Mouse (Mus musculus): Measurements from ENCODE around the gene Gm4567. TPM values are rescaled to one million over a fixed set of nuclear protein-coding genes. Genes with fewer than 3 reads are reported as not detected.
"Not testable (repeated sequence)": the region's sequence is repeated elsewhere in the genome, so short reads cannot be mapped to it uniquely, and the experiment has no call there.

The Gm4567 gene
- polyA plus RNA-seq (2014; fragmentation: Nextera tagmentation; extraction: Ambion mirVana) = not detected in 2 replicates

DNA sequence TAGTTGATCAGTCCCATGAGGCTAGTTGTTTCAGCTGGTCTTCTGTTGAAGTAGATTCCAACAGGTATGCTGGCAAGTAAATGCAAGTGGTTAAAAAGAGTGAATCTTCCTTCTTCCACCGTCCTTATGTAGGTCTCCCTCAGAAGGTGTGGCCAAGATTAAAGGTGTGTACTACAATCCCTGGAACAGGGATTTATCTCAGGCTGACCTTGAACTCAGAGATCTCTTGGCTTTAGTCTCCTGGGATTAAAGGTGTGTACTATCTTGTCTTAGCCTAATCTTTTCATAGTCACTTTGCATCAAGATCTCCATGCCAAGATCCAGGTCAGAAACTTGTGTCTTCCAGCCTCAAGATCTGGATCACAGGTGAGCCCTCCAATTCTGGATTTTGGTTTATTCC, at the start of gene Gm4567:
TSS of gene Gm4567 (minus strand) at position 101 of the 400 bp plus-strand sequence.
- not testable (repeated sequence) for DNase-seq (ENCODE audit: low spot score, missing footprints); H3K36me3 ChIP-seq (ENCODE audit: control insufficient read depth, insufficient read depth, low read length); H3K4me1 ChIP-seq (ENCODE audit: control insufficient read depth, insufficient read depth, low read length); ATAC-seq (ENCODE audit: low FRiP score); H3K4me2 ChIP-seq; H3K9me3 ChIP-seq (ENCODE audit: control insufficient read depth, low read length); H3K9ac ChIP-seq (ENCODE audit: low read length); H3K27ac ChIP-seq (ENCODE audit: low read depth, low read length); H3K4me3 ChIP-seq (ENCODE audit: low read depth, low read length); H3K27me3 ChIP-seq (ENCODE audit: control insufficient read depth, insufficient read depth, low read length)
- WGBS = no CpG with 5 or more reads among the region's 1 CpGs

DNA sequence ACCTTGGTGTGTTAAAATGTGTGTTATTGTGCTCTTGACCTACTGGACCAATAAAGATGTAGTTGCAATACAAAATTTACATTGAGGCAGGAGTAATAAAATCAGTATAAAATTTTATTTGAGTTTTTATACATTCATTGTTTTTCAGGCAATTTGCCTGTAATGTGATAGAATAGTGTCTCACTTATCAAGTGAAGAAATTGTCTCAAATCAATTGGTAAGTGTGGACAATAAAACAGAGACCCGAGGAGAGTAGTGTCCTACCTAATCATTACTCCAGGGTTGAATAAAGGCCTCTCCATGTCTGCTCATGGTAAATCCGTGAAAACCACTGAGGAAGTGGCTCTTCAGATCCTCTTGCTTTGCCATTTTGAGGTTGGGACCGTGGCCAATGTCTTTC, 41.9 kb upstream of the Gm4567 start, which contains the start of gene Vmn1r157:
TSS of gene Vmn1r157 (plus strand) at position 301 of the 400 bp plus-strand sequence.
- not testable (repeated sequence) for DNase-seq (ENCODE audit: low spot score, missing footprints); ATAC-seq (ENCODE audit: low FRiP score); H3K9ac ChIP-seq (ENCODE audit: low read length); H3K4me2 ChIP-seq; H3K9me3 ChIP-seq (ENCODE audit: control insufficient read depth, low read length); H3K27ac ChIP-seq (ENCODE audit: low read depth, low read length); H3K4me1 ChIP-seq (ENCODE audit: control insufficient read depth, insufficient read depth, low read length); H3K4me3 ChIP-seq (ENCODE audit: low read depth, low read length); H3K36me3 ChIP-seq (ENCODE audit: control insufficient read depth, insufficient read depth, low read length); H3K27me3 ChIP-seq (ENCODE audit: control insufficient read depth, insufficient read depth, low read length)
- 48% methylated on average over 2 of the region's 3 CpGs for WGBS

DNA sequence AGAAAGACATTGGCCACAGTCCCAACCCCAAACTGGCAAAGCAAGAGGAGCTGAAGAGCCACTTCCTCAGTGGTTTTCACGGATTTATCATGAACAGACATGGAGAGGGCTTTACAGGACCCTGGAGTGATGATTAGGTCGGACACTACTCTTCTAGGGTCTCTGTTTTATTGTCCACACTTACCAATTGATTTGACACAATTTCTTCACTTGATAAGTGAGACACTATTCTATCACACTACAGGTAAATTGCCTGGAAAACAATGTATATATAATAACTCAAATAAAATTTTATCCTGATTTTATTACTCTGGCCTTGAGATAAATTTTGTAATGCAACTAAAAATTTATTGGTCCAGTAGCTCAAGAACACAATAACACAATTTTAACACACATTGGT, 27.3 kb downstream of the Gm4567 start, which contains the start of gene Gm8693:
TSS of gene Gm8693 (minus strand) at position 101 of the 400 bp plus-strand sequence.
- not testable (repeated sequence) for H3K4me2 ChIP-seq; H3K9ac ChIP-seq (ENCODE audit: low read length); ATAC-seq (ENCODE audit: low FRiP score); H3K4me3 ChIP-seq (ENCODE audit: low read depth, low read length); H3K36me3 ChIP-seq (ENCODE audit: control insufficient read depth, insufficient read depth, low read length); H3K27me3 ChIP-seq (ENCODE audit: control insufficient read depth, insufficient read depth, low read length); H3K4me1 ChIP-seq (ENCODE audit: control insufficient read depth, insufficient read depth, low read length); H3K27ac ChIP-seq (ENCODE audit: low read depth, low read length); H3K9me3 ChIP-seq (ENCODE audit: control insufficient read depth, low read length); DNase-seq (ENCODE audit: low spot score, missing footprints)
- no CpG with 5 or more reads among the region's 2 CpGs for WGBS

Other genes with a start within 250 kb of the Gm4567 start
- gene Vmn1r151, start 220.0 kb downstream of the Gm4567 start, polyA plus RNA-seq (2014; fragmentation: Nextera tagmentation; extraction: Ambion mirVana) = not detected in 2 replicates
- not detected in 2 replicates for gene Vmn1r152, start 196.7 kb downstream of the Gm4567 start, polyA plus RNA-seq (2014; fragmentation: Nextera tagmentation; extraction: Ambion mirVana)
- gene Gm8677, start 184.8 kb downstream of the Gm4567 start, polyA plus RNA-seq (2014; fragmentation: Nextera tagmentation; extraction: Ambion mirVana) = not detected in 2 replicates
- gene Gm4201, start 154.4 kb downstream of the Gm4567 start, polyA plus RNA-seq (2014; fragmentation: Nextera tagmentation; extraction: Ambion mirVana) = not detected in 2 replicates
- gene Gm4565, start 131.6 kb downstream of the Gm4567 start, polyA plus RNA-seq (2014; fragmentation: Nextera tagmentation; extraction: Ambion mirVana) = not detected in 2 replicates
- gene Vmn1r155, start 61.7 kb downstream of the Gm4567 start, polyA plus RNA-seq (2014; fragmentation: Nextera tagmentation; extraction: Ambion mirVana) = not detected in 2 replicates
- not detected in 2 replicates for gene Gm8693, start 27.4 kb downstream of the Gm4567 start, polyA plus RNA-seq (2014; fragmentation: Nextera tagmentation; extraction: Ambion mirVana)
- not detected in 2 replicates for gene Vmn1r157, start 42.0 kb upstream of the Gm4567 start, polyA plus RNA-seq (2014; fragmentation: Nextera tagmentation; extraction: Ambion mirVana)
- not detected in 2 replicates for gene Vmn1r158, start 71.1 kb upstream of the Gm4567 start, polyA plus RNA-seq (2014; fragmentation: Nextera tagmentation; extraction: Ambion mirVana)
- gene Vmn1r159, start 123.9 kb upstream of the Gm4567 start, polyA plus RNA-seq (2014; fragmentation: Nextera tagmentation; extraction: Ambion mirVana) = not detected in 2 replicates
- gene Vmn1r160, start 151.5 kb upstream of the Gm4567 start, polyA plus RNA-seq (2014; fragmentation: Nextera tagmentation; extraction: Ambion mirVana) = not detected in 2 replicates

Measured in midbrain, embryonic 11.5 days (tissue).